Mouse (Mus musculus) cerebral cortex, adult 2 months (tissue): ENCODE data around the gene Mmp10.

Source experiments
- WGBS: fragments of 180-500 bp; shearing (Covaris S2); methylation state at CpG from one replicate; pipeline ENCODE4 v1.1.7; 2018; 5-methylcytosine and 5-hydroxymethylcytosine counted together

Mmp10 gene

DNA sequence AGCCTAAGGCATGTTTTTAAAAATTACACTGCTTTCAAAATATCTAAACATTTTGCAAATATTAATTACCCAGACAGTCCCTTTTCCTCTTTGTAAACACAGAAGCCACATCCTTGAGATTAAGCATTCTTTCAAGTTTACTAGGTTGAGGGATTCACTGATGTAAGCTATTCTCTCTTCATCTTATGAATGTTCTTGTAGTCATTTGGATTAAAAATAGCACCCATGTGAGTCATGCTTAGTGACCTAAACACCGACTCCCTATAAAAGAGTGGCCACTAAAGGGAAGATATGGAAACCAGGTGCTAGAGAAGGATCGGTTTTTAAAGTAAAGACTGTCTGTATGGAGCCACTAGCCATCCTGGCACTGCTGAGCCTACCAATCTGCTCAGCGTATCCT, at the start of gene Mmp10:
Mmp10 (plus strand) TSS at position 302 of the 400 bp plus-strand sequence.
- WGBS = 87% methylated on average over 3 of the region's 3 CpGs

DNA sequence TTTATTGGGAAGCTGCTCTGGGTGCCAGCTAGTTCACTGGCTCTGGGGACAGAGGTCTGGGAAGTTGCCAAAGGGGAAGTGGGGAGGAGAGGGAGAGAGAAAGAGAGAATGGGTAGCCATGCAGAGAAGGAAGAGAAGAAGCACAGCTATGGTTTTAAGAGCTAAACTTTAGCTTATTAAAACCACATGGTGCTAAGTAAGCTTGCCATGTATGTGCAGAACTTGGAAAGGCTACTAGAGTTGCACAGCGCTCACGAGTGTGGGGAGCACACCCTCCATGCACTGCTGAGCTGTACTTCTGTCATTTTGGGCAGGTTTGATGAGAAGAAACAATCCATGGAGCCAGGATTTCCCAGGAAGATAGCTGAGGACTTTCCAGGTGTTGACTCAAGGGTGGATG, 48.9 kb upstream of the Mmp10 start:
- 82% methylated on average over 2 of the region's 2 CpGs for WGBS

DNA sequence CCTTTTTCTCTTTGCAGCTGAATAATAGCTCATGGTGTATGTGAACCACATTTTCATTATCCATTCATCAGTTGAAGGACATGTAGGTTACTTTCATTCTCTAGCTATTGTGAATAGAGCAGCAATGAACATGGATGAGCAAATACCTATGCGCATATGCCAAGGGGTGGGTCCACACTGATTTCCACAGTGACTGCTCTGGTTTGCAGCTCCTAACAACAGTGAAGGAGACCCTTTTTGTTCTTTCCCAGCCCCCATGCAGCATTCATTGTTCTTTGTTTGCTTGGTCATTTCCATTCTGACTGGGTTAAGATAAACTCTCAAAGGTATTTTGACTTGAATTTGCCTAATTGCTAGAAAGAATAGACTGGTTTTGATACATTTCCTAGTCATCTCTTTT, 31.9 kb upstream of the Mmp10 start:
- 92% methylated on average over 1 of the region's 1 CpGs for WGBS

DNA sequence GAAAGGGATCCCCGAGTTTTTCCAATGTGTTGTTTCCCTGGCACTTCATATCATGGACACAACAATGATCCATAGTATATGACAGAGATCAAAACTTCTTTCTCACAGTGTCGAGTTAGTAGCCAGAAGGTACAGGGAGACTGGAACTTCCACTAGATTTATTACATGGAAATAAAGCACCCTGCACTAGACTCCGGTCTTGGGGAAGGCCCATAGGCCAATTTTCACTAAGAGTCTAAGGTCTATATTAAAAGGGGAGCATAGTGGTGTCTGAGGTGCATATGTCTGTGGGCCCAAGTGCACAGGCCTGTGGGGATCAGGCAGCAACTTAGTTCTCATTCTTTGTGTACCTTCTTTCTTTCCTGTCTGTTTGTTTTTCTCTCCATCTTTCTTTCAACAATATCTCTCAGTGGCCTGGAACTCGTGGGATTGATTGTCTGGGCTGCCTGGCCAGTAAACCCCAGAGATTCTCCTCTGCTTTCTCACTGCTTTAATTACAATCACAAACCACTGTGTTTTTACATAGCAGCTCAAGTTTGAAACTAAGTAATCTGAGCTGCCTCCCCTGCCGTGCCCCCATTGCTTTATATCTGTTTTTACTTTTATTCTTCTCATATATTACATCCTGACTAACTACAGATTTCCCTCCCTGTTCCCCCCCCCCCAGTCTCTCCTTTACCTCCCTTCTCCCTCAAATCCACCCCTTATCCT, 18.3 kb upstream of the Mmp10 start:
- WGBS = 78% methylated on average over 5 of the region's 5 CpGs

DNA sequence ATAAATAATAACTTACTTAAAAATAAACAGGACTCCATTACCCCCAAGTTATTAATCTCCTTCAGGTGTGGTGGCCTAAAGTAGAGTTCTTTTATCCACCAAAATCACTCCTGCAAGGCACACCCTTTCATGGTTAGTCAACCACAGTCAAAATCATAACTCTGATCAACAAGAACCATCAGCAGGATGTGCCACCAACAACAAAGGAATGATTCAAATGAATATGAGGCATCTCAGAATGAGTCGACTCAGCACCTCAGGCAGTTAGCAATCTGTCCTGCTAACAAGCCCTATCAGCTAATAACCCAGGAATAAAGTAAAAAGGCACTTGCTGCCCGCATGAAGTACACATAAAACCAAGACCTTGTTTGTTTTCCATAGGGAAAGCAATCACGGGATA, 1.0 kb upstream of the Mmp10 start:
- 91% methylated on average over 3 of the region's 3 CpGs for WGBS

DNA sequence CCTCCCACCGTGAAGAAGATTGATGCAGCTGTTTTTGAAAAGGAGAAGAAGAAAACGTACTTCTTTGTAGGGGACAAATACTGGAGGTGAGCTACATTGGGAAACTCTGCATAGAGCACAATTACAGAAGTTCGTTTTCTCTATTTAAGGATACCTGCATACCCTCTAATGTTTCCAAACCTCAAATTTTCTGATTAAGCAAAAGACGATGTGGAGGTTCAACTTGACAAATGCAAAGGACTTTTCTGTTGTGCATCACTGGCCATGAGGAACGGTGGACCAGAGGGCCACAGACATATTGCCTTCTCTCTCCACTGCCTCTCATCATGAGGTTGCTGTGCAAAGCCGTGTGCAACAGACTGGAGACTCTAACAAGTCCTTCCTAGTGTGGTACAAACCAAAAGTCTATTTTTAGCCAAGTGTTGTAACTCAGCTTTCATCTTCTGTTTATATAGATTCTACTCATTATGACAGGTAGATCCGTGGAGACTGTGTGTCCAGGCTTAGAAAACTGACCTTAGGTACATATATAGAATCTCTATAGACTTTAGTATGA, 5.2 kb downstream of the Mmp10 start:
- 81% methylated on average over 7 of the region's 7 CpGs for WGBS

DNA sequence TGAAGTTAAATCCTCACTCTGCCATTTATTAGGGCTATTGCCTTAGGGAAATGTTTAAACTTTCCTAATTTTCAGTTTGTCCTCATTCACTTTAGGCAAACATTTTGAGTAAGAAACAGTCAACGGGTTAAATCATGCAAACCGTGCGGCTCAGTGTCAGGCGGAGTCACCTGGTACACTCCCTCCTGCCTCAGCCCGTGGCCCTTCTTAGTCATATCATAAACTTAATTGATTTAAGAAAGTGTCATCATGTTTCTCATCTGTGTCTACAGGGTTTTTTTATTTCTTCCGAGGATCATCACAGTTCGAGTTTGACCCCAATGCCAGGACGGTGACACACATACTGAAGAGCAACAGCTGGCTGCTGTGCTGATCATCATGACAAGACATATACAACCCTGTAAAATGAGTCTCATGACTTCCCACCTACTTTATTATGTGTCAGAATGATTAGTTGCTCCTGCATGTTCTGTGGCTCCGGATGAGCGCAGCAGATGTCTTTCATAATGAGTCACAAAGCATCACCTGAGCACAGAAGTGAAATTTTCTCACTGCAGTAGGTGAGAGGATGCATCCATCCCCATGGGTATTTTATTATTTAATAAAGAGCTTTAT, 7.6 kb downstream of the Mmp10 start:
- 92% methylated on average over 10 of the region's 10 CpGs for WGBS

DNA sequence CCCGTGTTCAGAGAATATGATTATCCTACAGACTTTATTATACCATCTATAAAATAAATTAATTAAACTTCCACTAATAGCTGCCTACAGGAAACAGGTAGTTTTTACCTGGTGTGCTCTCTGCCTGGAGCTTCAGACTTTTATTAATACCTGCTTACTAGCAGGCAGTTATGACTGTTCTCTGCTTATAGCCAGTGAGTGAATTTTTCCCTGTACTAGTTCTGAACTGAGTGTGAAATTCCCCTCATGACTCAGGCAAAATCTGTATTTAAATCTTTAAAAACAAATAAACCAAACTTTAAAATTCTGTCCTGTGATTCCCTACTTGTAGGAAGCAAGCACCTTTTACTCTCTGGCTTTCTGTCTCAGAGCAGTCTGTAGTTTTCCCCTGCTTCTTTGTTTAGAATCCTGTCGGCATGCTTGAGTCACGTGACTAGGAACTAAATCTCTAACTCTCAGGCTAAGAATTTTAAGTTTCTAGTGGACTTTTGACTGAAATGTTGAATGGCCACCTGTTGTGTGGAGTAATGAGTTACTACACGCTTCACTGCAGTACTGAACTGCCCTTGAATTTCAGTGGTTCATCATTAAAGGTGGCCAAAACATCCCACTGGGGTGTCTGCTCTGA, 15.9 kb downstream of the Mmp10 start:
- WGBS = 46% methylated on average over 4 of the region's 4 CpGs

DNA sequence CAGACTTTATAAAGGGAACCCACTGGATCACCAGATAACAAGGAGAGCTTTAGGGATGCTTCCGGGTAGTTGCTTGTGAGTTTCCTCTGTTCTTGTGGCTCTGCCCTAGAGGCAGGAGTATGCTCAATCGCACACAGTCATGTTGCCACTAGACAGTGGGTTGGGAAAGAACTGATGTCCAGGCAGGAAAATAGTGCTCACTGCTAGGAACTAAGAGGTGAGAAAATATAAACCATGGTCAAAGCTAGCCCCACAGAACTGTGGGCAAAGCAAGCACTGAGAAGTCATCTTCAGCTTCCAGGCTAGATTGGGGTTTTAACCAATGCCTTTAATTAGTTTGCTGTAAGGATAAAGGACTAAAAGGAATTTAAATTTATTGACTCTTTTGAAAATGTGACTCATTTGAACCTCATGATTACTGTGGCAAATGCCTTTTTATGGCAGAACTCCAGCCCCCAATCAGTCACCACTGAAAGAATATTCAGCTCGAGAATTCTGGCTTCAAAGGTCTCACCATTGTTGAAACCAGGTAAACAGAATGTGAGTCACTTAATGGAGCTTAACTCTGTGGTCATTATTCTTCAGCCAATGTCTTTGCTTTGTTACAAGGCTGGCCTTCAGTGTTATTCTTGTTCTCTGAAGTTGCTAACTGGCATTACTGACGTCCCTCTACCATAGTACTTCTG, 24.2 kb downstream of the Mmp10 start:
- WGBS = 67% methylated on average over 4 of the region's 4 CpGs

DNA sequence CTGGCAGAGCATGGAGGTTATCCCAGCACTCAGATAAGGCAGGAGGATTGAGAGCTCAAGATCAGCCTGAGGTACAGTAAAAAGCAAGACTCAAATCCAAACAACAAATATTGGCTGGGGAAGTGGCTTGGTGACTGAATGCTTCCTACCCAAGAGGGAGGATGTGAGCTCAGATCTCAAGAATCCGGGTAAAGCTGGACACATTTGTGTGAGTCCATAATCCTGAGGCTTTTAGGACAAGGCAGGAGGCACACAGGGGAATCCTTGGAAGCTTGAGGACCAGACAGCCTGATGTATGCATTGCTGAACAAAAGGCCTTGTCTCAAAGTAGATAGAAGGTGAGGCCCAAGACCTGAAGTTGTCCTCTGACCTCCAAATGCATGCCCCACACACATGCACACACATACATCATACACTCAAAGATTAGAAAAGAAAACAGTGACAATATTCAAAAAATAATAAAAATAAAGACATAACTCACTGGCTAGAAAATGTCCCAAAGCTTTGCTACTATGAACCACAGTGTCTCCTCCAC, 42.8 kb downstream of the Mmp10 start:
- WGBS = 68% methylated on average over 1 of the region's 1 CpGs

DNA sequence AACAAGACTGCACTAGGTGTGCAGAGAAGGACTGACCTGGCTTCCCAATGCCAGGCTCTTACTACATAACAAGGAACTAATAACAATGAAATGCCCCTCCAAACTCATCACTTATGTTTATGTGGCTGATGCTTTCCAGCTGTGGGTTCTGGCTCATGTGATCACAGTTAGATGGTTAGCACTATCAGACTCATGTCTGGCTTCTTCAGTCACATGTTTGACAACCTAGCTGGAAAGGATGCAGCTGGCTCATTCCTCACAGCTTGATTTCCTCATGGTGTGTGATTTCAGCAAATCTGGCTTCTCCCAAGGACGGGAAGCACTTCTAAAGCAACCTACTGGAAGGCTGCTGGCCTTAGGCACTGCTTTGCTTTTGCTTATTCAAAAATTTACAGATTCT, 43.3 kb downstream of the Mmp10 start:
- 43% methylated on average over 1 of the region's 1 CpGs for WGBS

DNA sequence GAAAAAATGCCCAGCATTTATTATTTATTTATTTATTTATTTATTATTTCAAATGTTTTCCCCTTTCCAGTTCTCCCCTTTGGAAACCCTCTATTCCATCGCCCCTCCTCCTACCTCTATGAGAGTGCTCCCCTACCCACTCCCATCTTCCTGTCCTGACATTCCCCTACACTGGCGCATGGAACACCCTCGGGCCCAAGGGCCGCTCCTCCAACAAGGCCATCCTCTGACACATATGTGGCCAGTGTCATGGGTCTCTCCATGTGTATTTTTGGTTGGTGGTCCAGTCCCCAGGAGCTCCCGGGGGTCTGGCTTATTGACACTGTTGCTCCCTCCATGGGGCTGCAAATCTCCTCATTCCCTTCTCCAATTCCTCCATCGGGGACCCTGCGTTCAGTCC, 43.8 kb downstream of the Mmp10 start:
- WGBS = 86% methylated on average over 7 of the region's 7 CpGs

DNA sequence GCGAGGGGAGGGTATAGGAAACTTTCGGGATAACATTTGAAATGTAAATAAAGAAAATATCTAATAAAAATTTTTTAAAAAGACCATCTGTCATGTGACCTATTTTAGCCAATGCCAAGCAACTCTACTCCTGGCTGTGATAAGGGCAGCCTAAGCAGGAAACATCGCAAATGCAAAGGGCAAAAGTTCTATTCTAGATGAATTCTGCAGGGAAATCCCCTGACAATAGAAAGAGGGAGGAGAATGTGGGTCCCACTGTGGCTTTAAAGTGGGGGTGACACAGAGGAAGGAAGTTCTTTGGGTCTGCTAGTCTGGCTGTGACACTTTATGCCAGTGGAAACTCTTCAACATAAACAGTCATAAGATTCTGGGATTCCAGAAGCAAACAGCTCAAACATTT, 51.4 kb downstream of the Mmp10 start:
- 88% methylated on average over 3 of the region's 3 CpGs for WGBS

DNA sequence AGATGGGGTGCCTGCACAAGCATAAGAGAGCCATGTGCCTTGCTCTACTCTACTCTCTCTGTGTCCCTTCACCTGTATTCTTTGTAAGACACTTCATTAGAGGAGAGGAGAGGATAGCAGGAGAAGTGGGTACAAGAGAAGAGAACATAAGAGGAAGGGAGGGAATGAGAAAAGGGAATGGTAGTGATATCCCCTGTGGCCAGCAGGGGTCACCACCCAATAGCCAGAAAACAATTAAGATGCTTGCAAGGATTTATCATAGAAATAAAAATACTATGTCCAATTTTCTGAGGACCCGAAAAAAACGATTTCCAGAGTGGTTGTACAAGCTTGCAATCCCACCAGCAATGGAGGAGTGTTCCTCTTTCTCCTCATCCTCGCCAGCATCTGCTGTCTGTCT, 52.2 kb downstream of the Mmp10 start:
- 50% methylated on average over 3 of the region's 3 CpGs for WGBS

DNA sequence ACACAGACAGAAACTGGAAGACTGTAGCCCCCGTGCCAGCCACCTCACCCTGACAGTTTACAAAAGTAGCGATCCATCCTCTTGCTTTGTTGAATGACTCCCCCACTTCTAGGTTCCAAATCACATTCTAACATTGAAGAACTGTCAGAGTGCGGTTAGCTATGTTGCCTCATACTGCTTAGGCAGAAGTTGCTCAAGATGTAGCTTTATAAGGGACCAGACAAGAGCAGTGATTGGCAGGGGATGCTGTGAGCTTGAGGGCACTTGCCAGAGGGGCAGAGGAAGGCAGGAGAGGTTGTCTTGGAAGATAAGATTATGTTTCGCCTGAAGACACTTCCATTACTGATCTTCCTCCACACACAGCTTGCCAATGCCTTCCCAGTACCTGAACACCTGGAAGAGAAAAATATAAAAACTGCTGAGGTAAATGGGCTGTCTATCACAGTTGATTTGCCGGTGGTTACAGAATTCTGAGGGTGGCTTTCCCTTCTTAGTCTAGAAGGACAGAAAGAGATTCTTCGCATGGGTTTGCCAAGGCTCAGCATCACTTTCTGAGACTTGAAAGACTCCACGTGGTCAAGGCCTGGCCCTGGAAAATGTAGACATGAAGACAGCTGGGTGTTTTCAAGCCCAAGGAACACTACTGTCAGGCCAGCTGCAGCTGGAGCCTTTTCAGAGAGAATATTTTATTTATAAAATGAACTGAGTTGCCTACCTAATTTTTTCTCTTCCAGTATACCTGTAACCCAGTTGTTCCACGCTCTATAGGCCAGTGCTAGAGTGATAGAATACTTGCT, 56.3 kb downstream of the Mmp10 start, which contains the start of gene Mmp8:
Mmp8 (plus strand) TSS at position 236 of the 797 bp plus-strand sequence.
- WGBS = 87% methylated on average over 8 of the region's 8 CpGs
